Mouse (Mus musculus) CH12.LX (cell line): Measurements from ENCODE around the gene Itpr2. TPM values are rescaled to one million over a fixed set of nuclear protein-coding genes. Genes with fewer than 3 reads are reported as not detected.

Source experiments
- DNase-seq: peaks from one replicate; pipeline ENCODE4 v3.0.0-alpha.2; 2013; ENCODE audit errors: extremely low read depth
- H3K27ac ChIP-seq: 2 replicates; pipeline ENCODE4 v1.5.1; 2012; ENCODE audit warnings: low read depth, mild to moderate bottlenecking, control low read depth, moderate library complexity; ENCODE audit not compliant: insufficient read depth
- H3K27me3 ChIP-seq: replicated peaks from 2 replicates; pipeline ENCODE3; 2012; ENCODE audit warnings: inconsistent platforms
- H3K36me3 ChIP-seq, 2 experiments: replicated peaks in 1 of 2; 2 replicates each; pipeline versions ENCODE3 to v1.6.1; 2012; ENCODE audit warnings: inconsistent platforms in 1 of 2, low read length in 1 of 2, mild to moderate bottlenecking in 1 of 2, mixed read lengths in 1 of 2, moderate library complexity in 1 of 2; ENCODE audit not compliant: control insufficient read depth in 1 of 2, insufficient read depth in 1 of 2
- H3K4me1 ChIP-seq, 2 experiments: 2 replicates each; pipeline ENCODE4 v1.6.1; 2012; ENCODE audit warnings: inconsistent platforms in 1 of 2, moderate library complexity in 1 of 2; ENCODE audit not compliant: insufficient read depth in 2 of 2, control insufficient read depth in 1 of 2
- H3K4me2 ChIP-seq: 2 replicates; pipeline ENCODE4 v1.6.1; 2012; ENCODE audit warnings: low read depth, mild to moderate bottlenecking, control low read depth; ENCODE audit not compliant: poor library complexity, insufficient read depth, severe bottlenecking
- H3K4me3 ChIP-seq, 3 experiments: fragments of 150-350 bp in 1 of 3; sonication (generic) in 1 of 3; replicated peaks in 1 of 3; 2 replicates each; pipeline versions ENCODE3 to v1.5.1; 2011 to 2012; ENCODE audit warnings: low read depth in 2 of 3, low read length in 2 of 3, mild to moderate bottlenecking in 2 of 3, moderate library complexity in 2 of 3, control low read depth in 1 of 3, improper control_type of control experiment in 1 of 3, inconsistent platforms in 1 of 3, mixed read lengths in 1 of 3; ENCODE audit not compliant: poor library complexity in 1 of 3
- H3K79me2 ChIP-seq: replicated peaks from 2 replicates; pipeline ENCODE4 v1.6.1; 2012; ENCODE audit warnings: mild to moderate bottlenecking, moderate library complexity; ENCODE audit not compliant: control insufficient read depth, poor library complexity, insufficient read depth, severe bottlenecking; ENCODE audit errors: extremely low read depth
- H3K9ac ChIP-seq: 2 replicates; pipeline ENCODE4 v1.6.1; 2012; ENCODE audit warnings: low read depth, mild to moderate bottlenecking, control low read depth, moderate library complexity; ENCODE audit not compliant: insufficient read depth
- H3K9me3 ChIP-seq: replicated peaks from 2 replicates; pipeline ENCODE3; 2012; ENCODE audit warnings: low read length, inconsistent platforms, mixed read lengths
- BHLHE40 ChIP-seq: IDR thresholded peaks from 2 replicates; pipeline ENCODE4 v1.6.1; 2011; ENCODE audit warnings: mild to moderate bottlenecking, low read depth, low read length, improper control_type of control experiment
- CHD1 ChIP-seq: IDR thresholded peaks from 2 replicates; pipeline ENCODE4 v1.6.1; 2012; ENCODE audit warnings: low read depth, low read length, improper control_type of control experiment, inconsistent platforms
- CHD2 ChIP-seq: IDR thresholded peaks from 2 replicates; pipeline ENCODE4 v1.6.1; 2011; ENCODE audit warnings: low read length, improper control_type of control experiment
- E2F4 ChIP-seq: IDR thresholded peaks from 2 replicates; pipeline ENCODE4 v1.6.1; 2011; ENCODE audit warnings: low read depth, low read length, improper control_type of control experiment; ENCODE audit not compliant: insufficient replicate concordance
- ELF1 ChIP-seq: IDR thresholded peaks from 2 replicates; pipeline ENCODE4 v1.6.1; 2014; ENCODE audit warnings: low read depth, mild to moderate bottlenecking, inconsistent platforms, low read length, improper control_type of control experiment
- GABPA ChIP-seq: IDR thresholded peaks from 2 replicates; pipeline ENCODE4 v1.6.1; 2012; ENCODE audit warnings: low read depth, low read length, improper control_type of control experiment, inconsistent platforms; ENCODE audit not compliant: insufficient replicate concordance
- JUN ChIP-seq: IDR thresholded peaks from 2 replicates; pipeline ENCODE4 v1.6.1; 2011; ENCODE audit warnings: low read depth, mild to moderate bottlenecking, low read length, improper control_type of control experiment, moderate library complexity; ENCODE audit not compliant: insufficient read depth
- JUND ChIP-seq: conservative IDR thresholded peaks from 2 replicates; pipeline ENCODE4 v1.6.1; 2011; ENCODE audit warnings: low read depth, low read length, improper control_type of control experiment
- KAT2A ChIP-seq: IDR thresholded peaks from 2 replicates; pipeline ENCODE4 v1.6.1; 2012; ENCODE audit warnings: low read length, improper control_type of control experiment, inconsistent platforms; ENCODE audit not compliant: insufficient replicate concordance
- MAZ ChIP-seq: IDR thresholded peaks from 2 replicates; pipeline ENCODE4 v1.6.1; 2012; ENCODE audit warnings: low read depth, mild to moderate bottlenecking, inconsistent platforms, low read length, improper control_type of control experiment, moderate library complexity
- MXI1 ChIP-seq: IDR thresholded peaks from 2 replicates; pipeline ENCODE4 v1.6.1; 2011; ENCODE audit warnings: mild to moderate bottlenecking, low read depth, low read length, improper control_type of control experiment
- MYC ChIP-seq: IDR thresholded peaks from 2 replicates; pipeline ENCODE4 v1.6.1; 2011; ENCODE audit warnings: low read depth, mild to moderate bottlenecking, improper control_type of control experiment, low read length
- NELFE ChIP-seq: IDR thresholded peaks from 2 replicates; pipeline ENCODE4 v1.6.1; 2011; ENCODE audit warnings: low read depth, low read length, improper control_type of control experiment
- PAX5 ChIP-seq: IDR thresholded peaks from 2 replicates; pipeline ENCODE4 v1.6.1; 2012; ENCODE audit warnings: low read length, inconsistent platforms, mixed read lengths
- SIN3A ChIP-seq: IDR thresholded peaks from 2 replicates; pipeline ENCODE4 v1.6.1; 2012; ENCODE audit warnings: low read length, improper control_type of control experiment, inconsistent platforms
- TBP ChIP-seq: conservative IDR thresholded peaks from 2 replicates; pipeline ENCODE4 v1.6.1; 2011; ENCODE audit warnings: low read depth, low read length, improper control_type of control experiment
- TCF12 ChIP-seq: IDR thresholded peaks from 2 replicates; pipeline ENCODE4 v1.6.1; 2014; ENCODE audit warnings: low read depth, mild to moderate bottlenecking, inconsistent platforms, low read length, improper control_type of control experiment
- UBTF ChIP-seq: IDR thresholded peaks from 2 replicates; pipeline ENCODE4 v1.6.1; 2012; ENCODE audit warnings: low read depth, mild to moderate bottlenecking, inconsistent platforms, low read length, improper control_type of control experiment, moderate library complexity
- USF1 ChIP-seq: IDR thresholded peaks from 2 replicates; pipeline ENCODE4 v1.6.1; 2014; ENCODE audit warnings: low read depth, mild to moderate bottlenecking, inconsistent platforms, low read length, improper control_type of control experiment
- dilution Hi-C: fragments of 300-500 bp; cut with MboI; formaldehyde crosslinking; loops from 2 replicates; pipeline ENCODE4 v1.14.3; 2020; ENCODE audit warnings: low sequenced_read_pairs; ENCODE audit not compliant: extremely low pct_unique_long_range_greater_than_20kb, extremely low pct_ligation_motif_present
- in situ Hi-C: fragments of 300-500 bp; cut with MboI; formaldehyde crosslinking; loops from 3 replicates; pipeline ENCODE4 v1.14.3; 2019; ENCODE audit warnings: low sequenced_read_pairs, low pct_ligation_motif_present, low pct_unique_long_range_greater_than_20kb, mixed read lengths
- polyA plus RNA-seq: library from polyadenylated mRNA; unstranded; fragments of >175 nt; gene quantifications from 2 replicates; pipeline ENCODE4 v1.2.1, GENCODE M21; 2012; ENCODE audit warnings: low read depth; ENCODE audit not compliant: insufficient read length
- total RNA-seq, 2 experiments: library from RNA; depleted of rRNA; stranded (reverse); fragments of 300-350 nt in 1 of 2; fragments of >200 nt in 1 of 2; gene quantifications; 2 replicates each; pipeline ENCODE4 v1.2.3; 2012 to 2014

Gene Itpr2
- total and polyA plus RNA-seq, 3 experiments, result 3.5 to 8.9 (median 4.4) TPM

DNA sequence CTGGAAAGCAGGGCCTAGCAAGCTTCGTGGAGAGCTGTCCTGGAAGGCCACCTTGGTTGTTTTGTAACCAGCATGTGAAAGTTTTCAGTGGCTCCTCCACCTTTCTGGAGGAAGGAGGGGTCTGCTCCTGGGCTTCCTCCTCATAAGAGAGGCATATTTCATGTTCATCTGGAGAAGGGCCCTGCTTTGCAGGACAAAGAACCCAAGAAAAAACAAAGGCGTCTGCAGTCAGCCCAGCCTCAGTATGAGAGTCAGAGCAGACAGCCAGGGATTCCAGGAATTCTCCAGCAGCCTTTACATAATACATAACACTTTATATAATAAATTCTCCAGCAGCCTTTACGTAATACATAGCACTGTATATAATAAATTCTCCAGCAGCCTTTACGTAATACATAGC lies 180.1 kb downstream of the Itpr2 start:
- Histone ChIP-seq H3K36me3 (peaks cover 5 to 40% of the 10 kb centered on the region in 2 experiments), H3K4me1 (peaks cover 0 to 3% of the 10 kb centered on the region in 2 experiments; a peak in 1 of 4 replicates), H3K9me3 (no peaks in the 10 kb centered on the region), H3K4me3 (no peak overlapping the region), H3K27me3 (no peaks in the 10 kb centered on the region), H3K4me2 (no peak overlapping the region), H3K79me2 (no peaks in the 10 kb centered on the region), H3K9ac (no peak overlapping the region), H3K27ac (no peak overlapping the region)
- in situ Hi-C loops, result no loop called here
- DNase-seq, result no peak
- dilution Hi-C loops, result no loop called here
- no peak for TF ChIP-seq MAZ

DNA sequence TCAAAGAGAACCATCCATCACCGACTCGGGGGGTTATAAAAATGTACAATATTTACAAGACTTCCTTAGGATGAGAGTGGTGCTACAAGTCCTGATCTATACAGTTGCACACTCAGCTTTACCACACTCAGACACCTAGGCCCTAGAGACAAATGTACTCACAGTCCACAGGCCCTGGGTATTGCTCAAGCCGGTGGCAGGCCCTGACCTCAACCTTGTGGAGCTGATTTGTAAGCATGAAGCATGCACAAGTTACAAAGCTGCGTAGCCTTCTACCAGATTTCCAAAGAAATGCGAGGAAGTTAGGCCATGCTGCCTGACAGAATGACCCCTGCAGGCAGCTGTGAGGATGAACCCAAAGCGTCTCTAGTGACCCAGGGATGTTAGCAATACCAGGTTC lies 185.6 kb downstream of the Itpr2 start:
- no peak for DNase-seq
- H3K4me1 ChIP-seq, result peaks cover 6 to 8% of the 10 kb centered on the region in 2 experiments; a peak in 2 of 4 replicates
- H3K27ac ChIP-seq, result no peak overlapping the region
- H3K9ac ChIP-seq, result no peak overlapping the region
- dilution Hi-C loops (no loop called here), in situ Hi-C loops (no loop called here)
- no peaks in the 10 kb centered on the region for H3K9me3 ChIP-seq
- no peak overlapping the region for H3K4me3 ChIP-seq
- no peak overlapping the region for H3K4me2 ChIP-seq
- no peaks in the 10 kb centered on the region for H3K27me3 ChIP-seq
- H3K79me2 ChIP-seq, result no peaks in the 10 kb centered on the region
- TF ChIP-seq UBTF (no peak), SIN3A (no peak), BHLHE40 (no peak), TBP (no peak), CHD2 (no peak), USF1 (no peak), JUND (no peak), PAX5 (no peak), TCF12 (no peak), JUN (no peak), MXI1 (no peak), MYC (no peak), GABPA (no peak), CHD1 (no peak), NELFE (no peak), ELF1 (no peak), E2F4 (no peak), KAT2A (no peak)
- peaks cover 5 to 17% of the 10 kb centered on the region in 2 experiments for H3K36me3 ChIP-seq
